Comparison of ENCODE assay signal across 24 mouse cellular contexts in genomic region chr9:113701441-113702160, GRCm38 (mm10).
"Had no signal": no experiment of that assay in that cellular context is flagged by ENCODE, and none has a peak within 500 bp of the region (broad histone marks: within the 10 kb centered on the region; RNA-seq: fewer than 3 reads in every experiment).

No protein-coding gene starts in this region.

- ATAC-seq: forebrain, embryonic 15.5 days; forebrain, postnatal 0 days; hindbrain, postnatal 0 days; intestine, embryonic 16.5 days had no signal

- H3K4me2 ChIP-seq: forebrain, embryonic 15.5 days; hindbrain, embryonic 13.5 days; hindbrain, embryonic 15.5 days; kidney, embryonic 15.5 days; limb, embryonic 13.5 days; limb, embryonic 15.5 days had no signal

- H3K9ac ChIP-seq: forebrain, embryonic 15.5 days; forebrain, postnatal 0 days; hindbrain, embryonic 13.5 days; hindbrain, embryonic 15.5 days; kidney, embryonic 15.5 days; limb, embryonic 13.5 days; limb, embryonic 15.5 days had no signal

- DNase-seq: forebrain, postnatal 0 days; gastrocnemius, postnatal 14 days; gastrocnemius, postnatal 36 days; heart, adult 18-20 months; heart, postnatal 10 days; heart, postnatal 36 days; kidney, adult 11 months; kidney, adult 2 months; kidney, adult 9 months; kidney, postnatal 14 days; kidney, postnatal 36 days; layer of hippocampus, adult 9-11 months; layer of hippocampus, postnatal 36 days; left cerebral cortex, postnatal 4 days had no signal

- H3K4me3 ChIP-seq: forebrain, embryonic 15.5 days; heart, embryonic 10.5 days; hindbrain, embryonic 13.5 days; hindbrain, embryonic 15.5 days; kidney, embryonic 15.5 days; limb, embryonic 13.5 days; limb, embryonic 15.5 days had no signal

- H3K27me3 ChIP-seq: forebrain, embryonic 15.5 days; hindbrain, embryonic 13.5 days; hindbrain, embryonic 15.5 days; kidney, embryonic 15.5 days; limb, embryonic 13.5 days; limb, embryonic 15.5 days had no signal

- H3K27ac ChIP-seq: forebrain, embryonic 15.5 days; heart, embryonic 10.5 days; hindbrain, embryonic 13.5 days; hindbrain, embryonic 15.5 days; hindbrain, postnatal 0 days; kidney, embryonic 15.5 days; kidney, postnatal 0 days; limb, embryonic 13.5 days; limb, embryonic 15.5 days had no signal

- H3K9me3 ChIP-seq: forebrain, embryonic 15.5 days; heart, embryonic 10.5 days; hindbrain, embryonic 13.5 days; hindbrain, embryonic 15.5 days; kidney, embryonic 15.5 days; limb, embryonic 13.5 days; limb, embryonic 15.5 days had no signal
